ENCODE assay signal across 26 mouse cellular contexts in the genomic region with DNA sequence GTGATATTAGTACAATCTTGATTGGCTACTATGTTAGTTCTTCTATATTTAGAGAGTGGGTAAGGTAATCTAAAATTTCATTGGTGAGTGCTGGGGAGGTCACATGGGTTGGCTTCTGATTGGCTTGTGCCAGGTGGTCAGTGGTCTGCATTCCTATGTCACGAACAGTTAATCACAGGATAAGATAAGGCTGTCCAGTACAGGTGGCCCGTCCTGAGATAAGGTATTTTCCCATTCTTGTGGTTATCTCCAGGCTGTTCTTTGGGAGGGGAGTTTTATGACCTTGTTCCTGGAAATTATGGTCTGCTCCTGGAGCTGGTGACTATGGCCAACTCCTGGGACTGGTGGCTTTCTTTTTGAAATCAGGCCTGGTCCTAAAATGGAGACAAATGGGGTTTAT. TPM values are rescaled to one million over a fixed set of nuclear protein-coding genes. Genes with fewer than 3 reads are reported as not detected.
A peak's percentile ranks its signal among the peaks of the same experiment; 100 is the strongest.
DNase-seq lines count a peak whose midpoint lies in the region; ATAC-seq lines count a peak whose summit lies in the region.
"Had no signal": no experiment of that assay in that cellular context is flagged by ENCODE, and none has a peak within 500 bp of the region (broad histone marks: within the 10 kb centered on the region; RNA-seq: fewer than 3 reads in every experiment).

No protein-coding gene starts in this region.

- no peaks in the 10 kb centered on the region for H3K27me3 ChIP-seq in intestine, embryonic 15.5 days (replicated peaks)
- no peaks in the 10 kb centered on the region for H3K27me3 ChIP-seq in intestine, embryonic 16.5 days (replicated peaks; ENCODE audit: control insufficient read depth, insufficient read depth, low read length)
- H3K27me3 ChIP-seq in stomach, embryonic 15.5 days (replicated peaks), result no peaks in the 10 kb centered on the region
- H3K27me3 ChIP-seq in midbrain, embryonic 11.5 days (ENCODE audit: control insufficient read depth, insufficient read depth, low read length), result peaks cover 2% of the 10 kb centered on the region; the same call in 1 of the 2 replicates
- H3K27me3 ChIP-seq: embryonic facial prominence, embryonic 13.5 days; forebrain, embryonic 12.5 days; heart, embryonic 13.5 days had no signal

- WGBS in intestine, embryonic 15.5 days, result 50% methylated on average over 2 of the region's 2 CpGs
- WGBS in intestine, embryonic 16.5 days, result 40% methylated on average over 2 of the region's 2 CpGs
- WGBS in stomach, embryonic 15.5 days, result 46% methylated on average over 2 of the region's 2 CpGs
- 90% methylated on average over 2 of the region's 2 CpGs for WGBS in midbrain, embryonic 11.5 days

- H3K4me2 ChIP-seq in intestine, embryonic 15.5 days (replicated peaks), result no peak overlapping the region
- no peak overlapping the region for H3K4me2 ChIP-seq in intestine, embryonic 16.5 days (ENCODE audit: low read depth, low read length)
- H3K4me2 ChIP-seq in stomach, embryonic 15.5 days, result no peak overlapping the region
- no peak overlapping the region for H3K4me2 ChIP-seq in midbrain, embryonic 11.5 days
- H3K4me2 ChIP-seq: embryonic facial prominence, embryonic 13.5 days; forebrain, embryonic 12.5 days; heart, embryonic 13.5 days; hindbrain, embryonic 14.5 days had no signal

- no peak overlapping the region for H3K4me3 ChIP-seq in intestine, embryonic 15.5 days (replicated peaks)
- no peak overlapping the region for H3K4me3 ChIP-seq in intestine, embryonic 16.5 days (ENCODE audit: low read length)
- no peak overlapping the region for H3K4me3 ChIP-seq in stomach, embryonic 15.5 days (replicated peaks)
- H3K4me3 ChIP-seq in midbrain, embryonic 11.5 days (ENCODE audit: low read depth, low read length), result no peak overlapping the region
- H3K4me3 ChIP-seq: embryonic facial prominence, embryonic 10.5 days; embryonic facial prominence, embryonic 13.5 days; erythroblast, embryonic 14.5 days; forebrain, embryonic 12.5 days; heart, adult 2 months; heart, embryonic 10.5 days; heart, embryonic 13.5 days had no signal

- H3K9me3 ChIP-seq in intestine, embryonic 15.5 days, result no peaks in the 10 kb centered on the region
- no peaks in the 10 kb centered on the region for H3K9me3 ChIP-seq in intestine, embryonic 16.5 days (ENCODE audit: control insufficient read depth, low read length)
- H3K9me3 ChIP-seq in stomach, embryonic 15.5 days, result no peaks in the 10 kb centered on the region
- no peaks in the 10 kb centered on the region for H3K9me3 ChIP-seq in midbrain, embryonic 11.5 days (ENCODE audit: control insufficient read depth, low read length)
- H3K9me3 ChIP-seq: embryonic facial prominence, embryonic 10.5 days; embryonic facial prominence, embryonic 13.5 days; forebrain, embryonic 12.5 days; heart, embryonic 10.5 days; heart, embryonic 13.5 days had no signal

- H3K4me1 ChIP-seq in intestine, embryonic 15.5 days (replicated peaks), result no peaks in the 10 kb centered on the region
- H3K4me1 ChIP-seq in intestine, embryonic 16.5 days (ENCODE audit: control insufficient read depth, insufficient read depth, low read length), result 0 out of 2 replicates have a peak, but pooled peaks cover 6% of the 10 kb centered on the region
- H3K4me1 ChIP-seq in stomach, embryonic 15.5 days, result no peaks in the 10 kb centered on the region
- no peaks in the 10 kb centered on the region; the same call in 1 of the 2 replicates for H3K4me1 ChIP-seq in midbrain, embryonic 11.5 days (ENCODE audit: control insufficient read depth, insufficient read depth, low read length)
- H3K4me1 ChIP-seq: embryonic facial prominence, embryonic 13.5 days had no signal

- ATAC-seq in intestine, embryonic 15.5 days, result peak; percentile 55
- ATAC-seq in intestine, embryonic 16.5 days, result peak; percentile 64
- ATAC-seq in stomach, embryonic 15.5 days (ENCODE audit: insufficient read depth, low FRiP score, low read depth), result peak; percentile 50; the same call in 1 of the 2 replicates
- no peak for ATAC-seq in midbrain, embryonic 11.5 days (ENCODE audit: low FRiP score)
- ATAC-seq: CD4-positive, CD25-positive, alpha-beta regulatory T cell, adult 4 months; forebrain, embryonic 16.5 days had no signal

- no peaks in the 10 kb centered on the region for H3K36me3 ChIP-seq in intestine, embryonic 15.5 days
- no peaks in the 10 kb centered on the region for H3K36me3 ChIP-seq in intestine, embryonic 16.5 days (ENCODE audit: control insufficient read depth, insufficient read depth, low read length)
- H3K36me3 ChIP-seq in stomach, embryonic 15.5 days, result no peaks in the 10 kb centered on the region
- no peaks in the 10 kb centered on the region for H3K36me3 ChIP-seq in midbrain, embryonic 11.5 days (ENCODE audit: control insufficient read depth, insufficient read depth, low read length)
- H3K36me3 ChIP-seq: embryonic facial prominence, embryonic 10.5 days; embryonic facial prominence, embryonic 13.5 days; heart, embryonic 10.5 days; heart, embryonic 13.5 days had no signal

- no peak overlapping the region for H3K27ac ChIP-seq in intestine, embryonic 15.5 days
- H3K27ac ChIP-seq in intestine, embryonic 16.5 days (ENCODE audit: low read length), result no peak overlapping the region; the same call in 1 of the 2 replicates
- H3K27ac ChIP-seq in stomach, embryonic 15.5 days, result no peak overlapping the region
- H3K27ac ChIP-seq in midbrain, embryonic 11.5 days (ENCODE audit: low read depth, low read length), result no peak overlapping the region
- H3K27ac ChIP-seq: embryonic facial prominence, embryonic 10.5 days; embryonic facial prominence, embryonic 13.5 days; forebrain, embryonic 12.5 days; heart, adult 2 months; heart, embryonic 10.5 days; heart, embryonic 13.5 days; hindbrain, embryonic 14.5 days had no signal

- no peak for DNase-seq in midbrain, embryonic 11.5 days (ENCODE audit: low spot score, missing footprints)
- DNase-seq in embryo, embryonic 11 days, result no peak
- DNase-seq in lung, adult 18-20 months, result no peak
- DNase-seq: adrenal gland, adult 2 months; adrenal gland, postnatal 14 days; cerebellum, adult 11 months; cerebellum, adult 2 months; cerebellum, adult 9-11 months; cerebellum, postnatal 25 days; gastrocnemius, postnatal 10 days; gastrocnemius, postnatal 36 days; heart, adult 2 months; heart, postnatal 14 days; heart, postnatal 4 days had no signal

- H3K9ac ChIP-seq in intestine, embryonic 15.5 days, result no peak overlapping the region
- H3K9ac ChIP-seq in intestine, embryonic 16.5 days (ENCODE audit: low read depth, low read length), result no peak overlapping the region
- H3K9ac ChIP-seq in stomach, embryonic 15.5 days, result no peak overlapping the region
- no peak overlapping the region for H3K9ac ChIP-seq in midbrain, embryonic 11.5 days (ENCODE audit: low read length)
- H3K9ac ChIP-seq: embryonic facial prominence, embryonic 13.5 days; forebrain, embryonic 12.5 days; heart, embryonic 13.5 days; hindbrain, embryonic 14.5 days had no signal

RNA-seq across cellular contexts. Expression of a gene that starts 48.2 kb away (rescaled TPM):
- 14.2 and 15.0 TPM in 2 replicates for polyA plus RNA-seq in intestine, embryonic 15.5 days (2015; fragmentation: Nextera tagmentation; extraction: Ambion mirVana)
- polyA plus RNA-seq in intestine, embryonic 16.5 days (2015; fragmentation: Nextera tagmentation; extraction: Ambion mirVana), result 13.0 and 14.4 TPM in 2 replicates
- 13.2 and 13.5 TPM in 2 replicates for polyA plus RNA-seq in stomach, embryonic 15.5 days (2015; fragmentation: Nextera tagmentation; extraction: Ambion mirVana)
- polyA plus RNA-seq in midbrain, embryonic 11.5 days (2014; fragmentation: Nextera tagmentation; extraction: Ambion mirVana), result 15.9 and 20.9 TPM in 2 replicates
- polyA plus RNA-seq: erythroblast, embryonic 14.5 days had no signal
